Mouse (Mus musculus) Muller cell, postnatal 12 days (primary cell): ENCODE data around the gene Eef2.

Experiments
- DNase-seq: peaks from one replicate; pipeline ENCODE4 v3.0.0-alpha.2; 2015; ENCODE audit errors: inconsistent ontology term

Eef2 gene

DNA sequence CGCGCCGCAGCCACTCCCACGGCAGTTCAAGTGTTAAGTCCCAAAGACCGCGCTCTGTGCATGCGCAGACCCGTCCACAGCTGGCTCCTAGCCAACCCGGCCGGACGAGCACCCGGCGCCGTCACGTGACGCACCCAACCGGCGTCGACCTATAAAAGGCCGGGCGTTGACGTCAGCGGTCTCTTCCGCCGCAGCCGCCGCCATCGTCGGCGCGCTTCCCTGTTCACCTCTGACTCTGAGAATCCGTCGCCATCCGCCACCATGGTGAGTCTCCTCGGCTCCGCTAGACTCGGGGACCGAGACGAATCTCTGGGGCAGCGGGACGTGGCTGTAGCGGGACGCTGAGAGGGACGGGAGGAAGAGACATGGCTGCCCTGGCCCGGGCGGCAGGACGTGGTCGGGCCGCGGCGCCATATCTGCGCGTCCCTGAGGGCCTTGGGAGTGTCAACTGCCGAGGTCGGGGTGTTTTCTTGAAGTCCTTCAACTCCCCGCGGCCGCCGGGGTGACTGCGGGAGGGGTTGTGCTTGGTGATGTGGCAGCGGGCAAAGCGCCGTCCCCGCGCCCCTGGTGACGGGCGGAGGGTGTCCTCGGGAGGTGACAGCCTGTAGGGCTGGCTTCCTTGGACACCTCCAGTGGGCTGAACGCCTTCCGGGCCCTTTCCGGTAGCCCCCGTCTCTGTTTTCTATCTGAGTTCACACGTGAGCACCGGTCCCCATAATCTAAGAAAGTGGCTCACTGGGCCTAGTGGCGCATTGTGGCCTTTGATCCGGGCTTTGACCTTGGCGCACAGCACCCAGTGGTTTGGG, at the start of gene Eef2:
Gene Eef2, plus strand, starts transcription at position 166 of the 806 bp plus-strand sequence.
- DNase-seq: peak; percentile 98

- no peak for DNase-seq
Measured at GRCm38 (mm10) chr10:81134181-81134587, 42.2 kb upstream of the Eef2 start.

DNA sequence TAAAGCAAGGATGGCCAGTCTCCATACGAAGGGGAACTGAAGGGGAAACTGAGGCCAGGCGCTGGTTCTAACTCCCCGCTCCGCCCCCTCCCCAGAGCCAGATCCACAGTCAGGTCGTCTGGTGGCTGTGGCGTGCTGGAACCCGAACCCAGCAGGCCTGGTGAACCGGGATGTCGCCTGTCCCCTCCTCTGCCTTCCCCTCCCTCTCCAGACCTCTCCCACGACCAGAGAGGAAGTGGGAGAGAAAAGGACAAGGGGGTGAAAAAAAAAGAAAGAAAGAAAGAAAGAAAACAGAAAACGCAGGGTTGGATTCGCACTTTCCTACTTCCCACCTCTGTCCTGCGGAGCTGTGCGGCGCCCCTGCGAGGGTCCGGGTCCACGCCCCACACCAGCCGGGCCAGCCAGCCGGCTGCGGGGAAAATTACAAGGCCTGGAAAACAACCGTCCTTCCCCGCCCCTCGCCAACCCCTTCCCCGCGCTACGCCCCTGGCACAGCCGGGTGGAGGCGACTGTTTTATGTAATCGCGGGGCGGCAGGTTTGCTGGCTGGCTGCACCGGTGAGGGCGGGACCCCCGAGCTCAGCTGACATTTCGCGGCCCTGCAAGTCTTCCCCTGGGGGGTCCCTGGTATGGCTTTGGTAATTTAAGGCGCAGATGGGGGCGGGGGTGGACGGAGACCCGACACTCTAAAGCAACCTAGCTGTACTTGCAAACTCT, 41.3 kb upstream of the Eef2 start, which contains the start of gene Zbtb7a:
Gene Zbtb7a, plus strand, starts transcription at position 255 of the 716 bp plus-strand sequence.
- DNase-seq: peak; percentile 62

DNA sequence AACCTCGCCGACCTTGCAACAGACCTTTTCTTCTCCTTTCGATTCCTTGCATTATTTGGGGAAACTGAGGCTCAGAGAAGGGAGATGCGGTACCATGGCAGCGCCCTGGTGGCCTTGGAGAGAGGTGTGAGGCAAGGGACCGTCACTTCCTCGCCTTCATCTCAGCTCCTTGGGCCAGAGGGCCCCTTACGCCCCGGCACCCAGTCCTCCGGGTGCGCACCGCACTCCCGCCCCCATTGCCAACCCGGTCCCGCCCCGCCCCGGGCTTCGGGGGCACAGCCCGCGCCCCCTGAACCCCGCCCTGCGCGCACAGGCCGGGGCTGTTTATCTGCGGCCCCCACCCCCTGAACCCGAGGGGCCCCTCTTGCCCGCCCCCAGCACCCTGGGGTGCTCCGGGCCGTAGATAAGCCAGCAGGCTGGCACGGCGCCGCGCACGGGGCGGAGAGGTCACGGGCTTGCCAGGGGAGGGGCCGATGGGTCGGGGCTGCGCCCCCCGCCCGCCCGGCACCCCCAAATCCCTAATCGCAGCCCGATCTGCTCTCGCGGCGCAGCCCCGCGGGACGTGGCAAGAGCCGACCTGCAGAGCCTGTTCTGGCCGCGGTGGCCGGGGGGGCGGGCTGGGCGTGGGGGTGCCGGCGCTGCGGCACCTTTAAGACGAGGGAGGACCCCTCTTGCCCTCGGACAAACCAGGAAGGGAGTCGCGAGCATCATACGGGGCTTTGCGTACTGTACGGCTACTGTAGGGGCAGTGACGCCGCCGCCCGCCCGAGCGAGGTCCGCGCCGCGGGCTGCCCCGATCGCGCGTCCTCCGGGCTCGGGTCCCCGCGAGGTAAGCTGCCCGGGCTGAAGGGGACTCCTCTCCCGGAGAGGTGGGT, 40.4 kb upstream of the Eef2 start:
- DNase-seq: peak; percentile 80

DNA sequence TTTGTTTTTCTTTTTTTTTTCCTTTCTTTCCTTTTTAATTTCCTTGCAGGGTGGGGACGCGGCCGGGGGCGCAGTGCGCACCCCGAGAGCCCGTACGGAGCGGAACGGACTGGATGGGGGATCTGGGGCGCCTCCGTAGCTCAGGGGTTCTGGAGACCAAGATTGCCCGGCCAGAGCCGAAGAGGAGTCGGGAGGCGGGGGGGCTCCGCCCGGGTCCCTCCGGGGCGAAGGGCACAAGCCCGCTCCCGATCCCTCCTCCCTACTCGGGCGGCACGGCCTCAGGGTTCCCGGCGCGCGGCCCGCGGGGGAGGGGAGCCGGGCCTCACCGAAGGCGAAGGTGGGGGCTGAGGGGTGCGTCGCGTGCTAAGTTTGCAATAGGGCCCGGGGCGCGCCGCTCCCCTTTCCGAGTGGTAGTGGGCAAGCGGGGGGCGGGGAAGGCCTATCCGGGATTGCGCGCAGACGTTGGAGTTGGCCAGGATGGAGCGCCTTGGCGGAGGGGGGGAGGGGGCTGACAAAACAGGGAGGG, 39.7 kb upstream of the Eef2 start:
- DNase-seq: no peak

- DNase-seq: peak; percentile 99
Measured at GRCm38 (mm10) chr10:81137252-81138130, 38.9 kb upstream of the Eef2 start.

DNA sequence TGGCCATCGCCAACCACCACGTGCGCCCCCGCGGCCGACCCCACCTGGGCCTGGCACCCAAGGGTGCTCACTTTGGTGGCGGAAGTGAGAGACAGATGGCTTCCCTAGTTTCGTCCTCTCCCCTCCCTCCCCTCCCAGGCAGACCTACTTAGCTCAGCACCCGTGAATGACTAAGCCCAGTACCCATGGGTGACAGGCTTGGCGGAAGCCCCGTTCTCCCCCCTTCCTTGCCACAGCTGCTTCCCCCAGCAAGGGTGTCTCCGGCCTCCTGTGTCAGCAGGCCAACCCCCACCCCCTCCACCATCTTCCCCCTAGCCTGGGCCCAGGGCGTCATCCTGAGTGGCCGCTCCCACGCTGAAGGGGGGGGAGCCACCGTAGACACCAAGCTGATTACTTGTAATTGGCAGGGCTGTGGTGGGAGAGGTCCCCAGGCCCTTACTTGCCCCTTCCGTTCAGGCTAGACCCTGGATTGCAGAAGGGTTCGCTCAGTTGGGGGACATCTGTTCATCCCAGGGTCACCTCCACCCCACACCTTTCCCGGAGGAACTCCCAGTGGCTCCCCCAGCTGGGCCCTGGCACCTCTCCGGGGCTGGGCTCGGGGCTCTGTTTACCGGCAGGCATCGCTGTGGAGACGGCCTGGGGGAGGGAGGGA, 38.2 kb upstream of the Eef2 start:
- peak; percentile 78 for DNase-seq

DNA sequence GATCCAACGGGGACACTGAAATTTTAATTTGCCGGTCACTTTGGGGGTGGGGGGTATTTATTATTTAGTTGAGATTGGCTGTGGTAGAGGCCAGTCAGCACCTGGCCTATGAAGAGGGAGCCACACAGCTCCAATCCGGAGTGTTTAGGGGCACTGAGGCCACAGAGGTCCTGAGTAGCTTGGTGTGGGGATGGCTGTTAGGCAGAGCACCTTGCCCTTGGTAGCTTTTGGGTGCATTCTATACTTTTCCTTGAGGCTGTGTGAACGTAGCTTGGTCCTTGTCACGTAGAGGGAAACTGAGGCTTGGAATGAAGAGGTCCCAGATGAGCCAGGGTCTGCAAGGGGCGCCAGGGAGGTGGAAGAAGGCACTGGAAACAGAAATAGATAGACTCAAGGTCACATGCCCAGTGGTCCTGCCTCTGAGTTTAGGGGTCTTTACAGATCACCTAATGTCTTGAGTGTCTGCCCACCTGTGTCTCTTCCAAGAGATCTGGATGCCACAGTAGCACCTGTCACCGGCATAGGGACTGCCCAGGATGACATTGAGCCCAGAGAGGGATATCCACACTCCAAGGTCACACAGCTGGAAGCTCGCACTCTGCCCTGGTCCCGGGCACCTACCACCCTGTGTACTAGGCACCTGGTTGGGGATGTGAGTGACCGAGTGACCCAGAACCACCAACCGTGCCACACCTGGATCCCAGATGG, 37.5 kb upstream of the Eef2 start:
- no peak for DNase-seq

GRCm38 (mm10) chr10:81139529-81139846, 36.9 kb upstream of the Eef2 start:
- no peak for DNase-seq

DNA sequence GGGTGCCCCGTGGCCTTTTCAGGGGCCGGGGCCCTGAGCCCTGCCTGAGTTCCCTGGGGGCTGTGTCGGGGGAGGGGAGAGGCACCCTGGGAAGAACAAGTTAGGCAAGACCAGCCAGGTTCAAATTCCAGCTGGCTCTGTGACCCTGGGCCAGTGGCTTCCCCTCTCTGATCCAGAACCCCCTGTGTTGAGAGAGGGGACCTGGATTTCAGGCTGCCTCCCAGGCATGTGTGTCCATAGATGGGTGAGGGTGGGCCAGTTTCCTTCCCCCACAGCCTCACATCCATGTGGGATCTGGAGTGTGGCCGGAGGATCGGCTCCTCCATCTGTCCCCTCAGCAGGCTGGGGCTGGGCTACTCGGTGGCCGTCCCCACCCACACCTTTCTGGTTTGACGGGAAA, 36.4 kb upstream of the Eef2 start:
- DNase-seq: no peak

GRCm38 (mm10) chr10:81140717-81141454, 35.5 kb upstream of the Eef2 start:
- DNase-seq: no peak

GRCm38 (mm10) chr10:81141455-81142210, 34.8 kb upstream of the Eef2 start:
- DNase-seq: no peak

GRCm38 (mm10) chr10:81142551-81142981, 33.9 kb upstream of the Eef2 start:
- DNase-seq: peak; percentile 75

DNA sequence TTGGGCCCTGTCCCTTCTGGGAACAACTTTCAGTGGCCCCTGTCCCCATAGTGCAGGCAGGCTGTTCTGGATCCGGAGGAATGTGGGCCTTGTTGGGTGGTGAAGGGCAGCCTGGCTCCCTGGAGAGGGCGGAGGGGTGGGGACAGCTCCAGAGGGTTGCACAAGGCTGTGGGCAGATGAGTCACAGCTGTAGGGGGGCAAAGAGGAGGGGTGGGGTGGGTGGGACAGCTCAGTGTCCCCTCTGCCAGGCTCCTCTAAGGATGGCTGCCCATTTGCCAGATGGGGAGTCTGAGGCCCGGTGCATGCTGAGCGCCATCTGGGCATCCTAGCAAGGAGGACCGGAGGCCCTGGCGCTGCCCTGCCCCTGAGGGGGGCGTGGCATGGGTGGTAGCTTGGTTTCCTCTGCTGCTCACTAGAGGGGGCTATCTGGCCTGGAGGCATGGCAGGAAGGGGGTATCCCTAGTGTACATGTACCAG, 33.2 kb upstream of the Eef2 start:
- DNase-seq: peak; percentile 67

GRCm38 (mm10) chr10:81143845-81144437, 32.5 kb upstream of the Eef2 start:
- DNase-seq: no peak

- no peak for DNase-seq
Measured at GRCm38 (mm10) chr10:81144667-81145066, 31.8 kb upstream of the Eef2 start.

DNA sequence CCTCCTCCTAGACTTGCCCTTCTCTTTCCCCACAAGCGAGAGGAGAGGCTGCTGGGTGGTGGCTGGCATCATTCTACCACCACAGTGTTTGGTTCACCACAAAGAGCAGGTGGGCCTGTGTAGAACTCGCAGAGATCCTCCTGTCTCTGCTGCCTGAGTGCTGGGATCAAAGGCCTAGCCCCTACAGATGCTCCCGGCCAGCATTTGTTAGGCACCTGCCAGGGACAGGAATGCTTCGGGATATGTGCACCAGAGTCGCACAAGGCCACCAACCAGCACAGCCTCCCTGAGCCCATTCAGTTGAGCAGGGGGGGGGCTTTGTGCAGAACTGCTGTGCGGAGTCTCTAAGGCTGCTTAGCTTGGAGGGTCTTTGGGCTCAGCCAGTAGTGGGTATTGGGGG, 31.1 kb upstream of the Eef2 start:
- no peak for DNase-seq

- no peak for DNase-seq
Measured at GRCm38 (mm10) chr10:81145778-81146177, 30.7 kb upstream of the Eef2 start.
